Mouse (Mus musculus) frontal cortex, adult (tissue): ENCODE results near the gene Tmem132c.

Experiments
- ATAC-seq: cut with Nextera tagmentation; 2 replicates; pipeline ENCODE4 v1.9.2; 2017; ENCODE audit warnings: mild to moderate bottlenecking, moderate library complexity, mixed read lengths; ENCODE audit not compliant: low TSS enrichment

The Tmem132c gene

GRCm38 (mm10) chr5:127406014-127406655 is 164.5 kb downstream of the Tmem132c start:
- ATAC-seq = no peak

DNA sequence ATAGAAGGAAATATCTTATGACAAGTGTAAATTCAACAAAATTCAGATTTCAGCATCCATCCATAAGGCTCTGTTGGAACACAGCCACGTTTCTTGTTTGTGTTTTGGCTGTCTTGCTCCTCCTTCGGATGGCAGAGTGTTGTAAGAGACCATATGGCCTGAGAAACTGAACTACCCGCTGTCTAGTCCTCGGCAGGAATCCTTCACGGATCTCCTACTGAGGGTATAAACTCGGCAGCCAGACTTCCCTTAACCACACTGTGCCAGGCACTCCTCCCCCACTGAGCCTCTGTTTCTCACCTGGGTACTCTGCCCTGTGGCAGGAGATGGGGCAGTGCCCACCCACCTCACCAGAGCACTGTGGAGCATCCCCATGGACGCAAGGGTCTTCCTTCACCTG is 174.9 kb downstream of the Tmem132c start:
- peak; percentile 85 for ATAC-seq

GRCm38 (mm10) chr5:127423936-127424335 is 182.3 kb downstream of the Tmem132c start:
- ATAC-seq = no peak

DNA sequence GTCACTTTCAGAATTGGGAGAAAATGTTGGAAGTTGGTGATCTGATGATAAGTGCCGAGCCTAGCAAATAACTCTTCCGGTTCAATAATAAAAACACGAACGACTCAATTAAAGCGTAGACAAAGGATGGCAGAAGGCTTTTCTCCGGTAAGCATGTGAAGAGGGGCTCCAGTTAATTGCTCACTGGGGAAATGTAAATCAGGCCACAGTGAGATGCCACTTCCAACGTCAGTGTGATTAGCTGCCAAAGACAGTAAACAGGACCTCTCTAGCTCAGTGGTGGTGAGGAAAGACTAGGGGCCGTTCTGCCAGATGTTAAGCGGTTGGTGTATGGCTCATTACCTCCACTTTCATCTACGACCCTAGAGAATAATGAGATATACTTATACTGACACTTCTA is 187.5 kb downstream of the Tmem132c start:
- no peak for ATAC-seq

DNA sequence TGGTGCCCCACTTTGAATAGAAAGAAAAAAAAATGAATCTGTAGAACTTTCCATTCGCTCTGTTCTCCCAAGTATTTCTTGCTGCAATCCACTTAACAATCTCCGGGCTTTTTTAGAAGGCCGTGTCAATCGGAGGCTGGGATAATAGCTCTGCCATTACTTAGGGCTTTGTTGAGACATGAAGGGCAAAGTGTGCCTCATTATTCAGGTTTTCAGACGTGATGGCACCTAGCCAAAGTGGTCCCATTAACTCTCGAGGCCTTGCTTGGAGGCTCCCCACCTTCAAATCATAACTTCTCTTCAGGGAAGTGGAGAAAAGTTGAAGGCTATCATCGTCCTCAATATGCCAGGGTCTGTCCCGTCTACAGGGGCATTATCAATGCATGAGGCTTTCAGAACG is 190.0 kb downstream of the Tmem132c start:
- ATAC-seq = no peak

DNA sequence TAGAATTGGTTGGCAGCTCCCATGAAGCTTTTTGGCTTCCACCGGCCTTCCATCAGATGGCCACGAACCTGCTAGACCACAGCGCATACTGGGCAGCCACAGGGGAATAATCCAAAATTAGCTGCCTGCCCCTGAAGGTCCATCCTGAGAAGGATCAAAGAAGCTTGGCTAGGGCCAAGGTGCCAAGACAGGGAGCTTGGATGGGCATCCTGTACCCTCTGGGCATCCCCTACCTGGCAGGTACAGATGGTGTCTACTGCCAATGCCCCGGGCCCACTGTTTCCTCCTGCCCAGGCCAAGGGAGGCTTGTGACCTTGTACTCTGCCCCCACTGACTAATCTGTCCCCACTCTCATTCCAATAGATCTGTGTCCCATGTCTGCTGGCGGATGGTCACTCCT is 195.2 kb downstream of the Tmem132c start:
- ATAC-seq = no peak

DNA sequence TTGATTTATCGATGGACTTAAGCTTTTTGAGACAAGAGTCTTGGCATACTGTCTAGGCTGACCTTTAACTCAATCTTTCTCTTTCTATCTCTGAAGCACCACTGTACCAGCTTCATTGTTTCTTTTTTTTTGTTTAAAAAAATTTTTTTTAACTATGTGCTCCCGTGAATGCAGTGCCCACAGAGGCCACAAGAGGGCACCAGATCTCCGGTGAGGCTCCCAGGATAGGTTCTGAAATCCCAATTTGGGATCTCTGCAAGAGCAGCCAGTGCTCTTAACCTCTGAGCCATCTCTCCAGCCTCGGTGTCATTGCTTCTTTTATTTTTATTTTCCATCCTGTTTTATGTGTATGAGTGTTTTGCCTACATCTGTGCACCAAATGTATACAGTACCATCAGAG is 197.0 kb downstream of the Tmem132c start:
- no peak for ATAC-seq

GRCm38 (mm10) chr5:127441963-127442362 is 200.4 kb downstream of the Tmem132c start:
- no peak for ATAC-seq

DNA sequence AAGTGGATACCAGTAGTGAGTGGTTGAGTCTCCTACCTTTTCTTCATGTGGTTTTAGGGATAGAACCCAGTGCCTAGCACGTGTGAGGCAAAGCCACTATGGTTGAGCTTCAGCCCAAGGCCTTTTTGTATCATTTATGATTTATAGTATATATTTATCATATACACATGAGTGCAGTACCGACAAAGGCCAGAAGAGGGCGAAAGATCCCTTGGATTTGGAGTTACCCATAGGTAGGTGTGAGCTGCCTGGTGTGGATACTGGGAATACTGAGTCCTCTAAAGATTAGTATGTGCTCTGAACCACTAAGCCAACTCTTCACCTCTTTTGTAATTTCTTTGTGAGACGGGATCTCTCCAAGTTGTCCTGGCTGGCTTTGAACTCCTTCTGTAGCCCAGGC is 212.0 kb downstream of the Tmem132c start:
- no peak for ATAC-seq

GRCm38 (mm10) chr5:127454068-127454467 is 212.5 kb downstream of the Tmem132c start:
- no peak for ATAC-seq

GRCm38 (mm10) chr5:127456076-127456475 is 214.5 kb downstream of the Tmem132c start:
- ATAC-seq = no peak

GRCm38 (mm10) chr5:127468151-127468550 is 226.5 kb downstream of the Tmem132c start:
- peak; percentile 52 for ATAC-seq

DNA sequence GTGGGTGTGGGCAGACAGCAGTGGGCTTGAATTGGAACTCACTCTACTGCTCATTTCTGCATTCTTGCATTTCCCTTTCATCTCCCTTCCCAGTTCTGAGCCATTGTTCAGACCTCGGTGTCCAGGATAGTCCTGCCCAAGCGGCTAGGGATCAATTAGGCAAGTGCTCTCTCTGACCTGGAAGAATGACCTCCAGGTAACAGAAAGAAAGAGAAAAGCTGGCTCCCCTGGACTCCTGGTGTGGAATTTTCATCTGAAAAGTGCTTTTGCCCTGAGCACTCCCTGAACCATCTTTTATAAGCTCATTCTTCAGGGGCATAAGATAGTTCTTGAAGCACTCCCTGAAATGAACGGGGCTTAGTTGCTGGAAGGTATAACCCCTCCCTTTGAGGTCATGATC is 228.7 kb downstream of the Tmem132c start:
- ATAC-seq = no peak

DNA sequence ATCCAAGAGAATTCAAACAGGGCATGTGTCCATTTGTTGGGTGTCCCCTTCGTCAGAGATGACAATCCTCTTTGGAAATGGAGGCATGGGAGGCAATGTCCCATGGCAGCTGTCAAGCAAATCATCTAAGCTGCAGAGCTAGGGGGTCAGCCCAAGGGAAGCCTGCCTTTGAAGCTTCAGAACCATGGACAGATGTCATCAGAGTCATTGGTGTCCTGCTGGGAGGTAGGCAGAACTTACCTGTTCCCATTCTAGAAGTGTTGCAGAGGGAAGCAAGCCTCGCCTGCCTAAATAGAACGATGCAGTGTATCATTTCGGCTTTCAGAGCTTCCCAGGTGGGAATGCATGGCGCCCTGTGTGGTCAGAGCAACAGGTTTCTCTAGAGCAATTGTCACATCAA is 230.3 kb downstream of the Tmem132c start:
- no peak for ATAC-seq

GRCm38 (mm10) chr5:127473706-127474105 is 232.1 kb downstream of the Tmem132c start:
- ATAC-seq = no peak

GRCm38 (mm10) chr5:127474856-127475255 is 233.2 kb downstream of the Tmem132c start:
- no peak for ATAC-seq

DNA sequence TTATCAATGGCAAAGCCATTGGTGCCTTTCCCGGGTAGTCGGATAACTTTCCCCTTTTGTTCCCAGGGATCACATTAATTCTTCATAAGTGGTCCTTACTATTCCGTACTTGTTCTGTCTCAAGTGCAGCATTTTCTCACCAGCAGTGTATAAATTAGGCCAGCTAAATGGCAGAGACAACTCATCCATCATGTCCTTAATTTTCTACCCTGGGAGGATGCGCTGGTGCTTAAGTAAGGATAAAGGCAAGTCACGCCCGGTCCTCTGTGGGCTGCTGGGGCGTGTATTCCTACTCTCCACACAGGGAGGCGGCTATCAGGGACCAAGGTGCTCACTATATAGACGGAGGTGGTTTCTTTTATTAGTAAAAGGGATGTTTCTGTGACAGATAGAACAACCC is 236.2 kb downstream of the Tmem132c start:
- no peak for ATAC-seq

- no peak for ATAC-seq
These were observed 236.7 kb downstream of the Tmem132c start for GRCm38 (mm10) chr5:127478322-127478721.

DNA sequence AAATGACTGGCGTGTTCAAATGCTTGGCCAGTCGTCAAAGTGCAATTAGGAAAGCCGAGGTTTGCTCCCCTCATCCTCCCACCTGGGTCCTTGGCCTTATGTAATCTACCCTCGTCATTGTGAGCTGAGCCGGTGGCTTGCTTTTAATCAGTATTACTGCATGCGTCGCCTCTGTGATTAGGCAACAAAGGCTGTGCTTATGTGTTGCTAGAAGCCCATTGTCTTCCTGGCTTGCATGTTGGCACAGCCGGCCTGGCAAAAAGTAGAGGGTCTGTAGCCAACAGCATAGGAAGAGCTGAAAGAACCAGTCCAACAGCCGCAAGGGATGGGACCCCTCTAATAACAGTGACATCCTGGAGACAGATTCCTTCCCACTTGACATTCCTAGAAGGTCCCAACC is 239.3 kb downstream of the Tmem132c start:
- ATAC-seq = no peak

GRCm38 (mm10) chr5:127481416-127481815 is 239.8 kb downstream of the Tmem132c start:
- no peak for ATAC-seq

DNA sequence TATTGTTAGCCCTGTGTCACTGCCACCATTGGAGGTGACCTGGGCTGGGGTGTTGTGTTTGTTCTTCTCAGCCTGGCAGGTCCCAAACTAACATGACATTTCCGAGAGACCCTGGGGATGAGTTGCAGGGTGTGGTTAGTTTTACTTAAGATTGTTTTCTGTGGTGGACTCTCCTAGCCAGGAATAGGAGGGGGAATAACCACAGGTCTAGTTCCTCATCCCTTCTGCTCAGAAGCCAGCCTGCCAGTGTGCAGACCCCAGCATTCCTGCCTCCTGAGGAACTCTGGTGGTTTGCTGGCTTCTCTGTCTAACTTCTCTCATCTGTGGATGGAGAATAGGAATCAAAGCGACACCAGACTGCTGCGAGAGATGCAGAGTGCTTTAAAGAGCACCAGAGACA is 240.7 kb downstream of the Tmem132c start:
- ATAC-seq = no peak

- ATAC-seq = no peak
These were observed 242.5 kb downstream of the Tmem132c start for GRCm38 (mm10) chr5:127483955-127484659.

DNA sequence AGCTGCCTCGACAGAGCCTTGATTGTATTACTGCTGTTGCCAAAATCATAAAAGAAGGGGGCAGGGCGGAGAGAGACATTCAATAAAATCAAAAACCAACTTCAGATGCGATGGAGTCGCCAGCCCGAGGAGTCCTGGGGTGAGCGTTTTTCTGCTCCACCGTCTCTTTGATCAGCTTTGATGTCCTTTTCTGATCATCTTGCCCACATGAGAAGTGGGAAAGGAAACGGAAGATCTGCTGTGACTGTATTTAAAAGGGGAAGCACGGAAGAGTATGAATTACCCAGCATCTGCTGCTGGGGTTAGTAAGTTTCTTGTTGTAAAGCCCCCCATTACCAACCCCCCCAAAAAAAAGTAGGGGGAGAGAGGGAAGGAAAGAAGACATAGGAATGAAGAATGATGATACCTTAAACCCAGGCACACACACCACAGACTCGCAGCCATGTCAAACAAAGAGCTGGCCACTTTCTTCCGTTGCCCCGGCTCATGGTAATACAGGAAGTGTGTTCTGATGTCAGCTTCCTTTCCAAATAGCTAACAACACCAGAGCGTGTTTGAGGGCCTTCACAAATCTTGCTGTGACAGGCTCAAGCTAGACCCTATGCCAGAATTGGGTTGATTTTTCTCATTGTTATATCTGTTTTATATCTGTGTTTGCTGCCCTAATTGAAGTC is 243.3 kb downstream of the Tmem132c start:
- no peak for ATAC-seq
